Mouse (Mus musculus): ENCODE data around the gene Lbhd1. TPM values are rescaled to one million over a fixed set of nuclear protein-coding genes. Genes with fewer than 3 reads are reported as not detected.

The Lbhd1 gene
- polyA plus RNA-seq, 1 experiment from 2014 or later = 27.5 TPM

DNA sequence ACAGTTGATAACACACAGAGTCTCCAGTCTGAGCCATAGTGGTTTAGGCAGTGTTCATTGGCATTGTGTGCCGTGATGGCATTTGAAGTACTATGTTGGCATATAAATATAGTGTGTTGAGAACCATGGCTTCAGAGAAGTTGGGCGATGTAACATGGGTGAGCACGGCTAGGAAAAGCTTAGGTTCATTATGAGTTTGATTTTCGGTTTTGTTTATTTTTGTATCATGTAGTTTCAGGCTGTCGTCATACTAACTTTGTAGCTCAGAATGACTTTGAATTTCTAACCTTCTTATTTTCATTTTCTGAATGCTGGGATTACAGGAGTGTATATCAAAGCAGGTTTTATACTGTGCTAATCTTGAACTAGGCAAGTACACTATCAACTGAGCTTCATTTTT, 19.9 kb downstream of the Lbhd1 start:
- DNase-seq (no peak), ATAC-seq (no peak)
- Histone ChIP-seq H3K4me3 (ENCODE audit: low read depth, low read length) (no peak overlapping the region), H3K9me3 (ENCODE audit: low read length) (no peaks in the 10 kb centered on the region), H3K36me3 (replicated peaks; ENCODE audit: insufficient read depth, low read length) (peaks cover 54% of the 10 kb centered on the region), H3K27me3 (ENCODE audit: insufficient read depth, low read length) (no peaks in the 10 kb centered on the region), H3K4me1 (ENCODE audit: insufficient read depth) (peaks cover 20% of the 10 kb centered on the region), H3K27ac (ENCODE audit: low read depth) (no peak overlapping the region), H3K9ac (replicated peaks) (no peak overlapping the region), H3K4me2 (ENCODE audit: low read depth, low read length) (no peak overlapping the region)
- WGBS (ENCODE audit: insufficient replicate concordance) = 90% methylated on average over 5 of the region's 5 CpGs
- TF ChIP-seq CTCF (IDR thresholded peaks at IDR 0.05; ENCODE audit: low read depth) = no peak
- TF ChIP-seq EP300 (IDR thresholded peaks at IDR 0.05; ENCODE audit: low read depth) = no peak

GRCm38 (mm10) chr19:8908531-8908930, 25.0 kb downstream of the Lbhd1 start:
- no peak for TF ChIP-seq EP300 (IDR thresholded peaks at IDR 0.05; ENCODE audit: low read depth)
- no peak for TF ChIP-seq CTCF (IDR thresholded peaks at IDR 0.05; ENCODE audit: low read depth)
- Histone ChIP-seq H3K4me3 (ENCODE audit: low read depth, low read length) (no peak overlapping the region), H3K9me3 (ENCODE audit: low read length) (no peaks in the 10 kb centered on the region), H3K4me2 (ENCODE audit: low read depth, low read length) (no peak overlapping the region), H3K4me1 (ENCODE audit: insufficient read depth) (no peaks in the 10 kb centered on the region), H3K36me3 (replicated peaks; ENCODE audit: insufficient read depth, low read length) (peaks cover 94% of the 10 kb centered on the region), H3K27me3 (ENCODE audit: insufficient read depth, low read length) (no peaks in the 10 kb centered on the region), H3K27ac (ENCODE audit: low read depth) (no peak overlapping the region), H3K9ac (replicated peaks) (no peak overlapping the region)
- 89% methylated on average over 6 of the region's 6 CpGs for WGBS (ENCODE audit: insufficient replicate concordance)
- no peak for ATAC-seq
- DNase-seq = no peak

- no peak overlapping the region for H3K9ac ChIP-seq (replicated peaks)
- no peak overlapping the region for H3K27ac ChIP-seq (ENCODE audit: low read depth)
- no peaks in the 10 kb centered on the region for H3K9me3 ChIP-seq (ENCODE audit: low read length)
- H3K36me3 ChIP-seq (replicated peaks; ENCODE audit: insufficient read depth, low read length) = peaks cover 95% of the 10 kb centered on the region
- no peak overlapping the region for H3K4me2 ChIP-seq (ENCODE audit: low read depth, low read length)
- H3K4me1 ChIP-seq (ENCODE audit: insufficient read depth) = no peaks in the 10 kb centered on the region
- WGBS (ENCODE audit: insufficient replicate concordance) = 92% methylated on average over 5 of the region's 5 CpGs
- no peaks in the 10 kb centered on the region for H3K27me3 ChIP-seq (ENCODE audit: insufficient read depth, low read length)
- H3K4me3 ChIP-seq (ENCODE audit: low read depth, low read length) = no peak overlapping the region
- no peak for DNase-seq
- no peak for ATAC-seq
- TF ChIP-seq CTCF (IDR thresholded peaks at IDR 0.05; ENCODE audit: low read depth) = no peak
- TF ChIP-seq EP300 (IDR thresholded peaks at IDR 0.05; ENCODE audit: low read depth) = no peak
Measured at GRCm38 (mm10) chr19:8911810-8912209, 28.3 kb downstream of the Lbhd1 start.

DNA sequence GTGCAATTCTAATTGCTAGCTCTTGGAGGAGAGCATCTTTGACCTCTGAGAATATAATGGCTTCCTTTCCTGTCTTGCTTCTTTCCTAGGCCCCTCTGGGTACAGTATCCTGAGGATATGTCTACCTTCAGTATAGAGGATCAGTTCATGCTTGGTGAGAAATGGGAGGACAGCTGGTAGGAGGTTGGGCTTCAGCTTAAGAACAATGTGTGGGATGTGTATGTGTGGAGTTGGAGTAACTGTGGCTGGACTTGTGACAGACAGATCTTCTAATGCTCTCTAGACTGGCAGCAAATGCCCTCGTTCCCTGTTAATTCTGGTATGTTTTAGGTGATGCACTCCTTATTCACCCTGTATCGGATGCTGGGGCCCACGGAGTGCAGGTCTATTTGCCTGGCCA, 30.7 kb downstream of the Lbhd1 start:
- H3K4me3 ChIP-seq (ENCODE audit: low read depth, low read length) = no peak overlapping the region
- no peaks in the 10 kb centered on the region for H3K27me3 ChIP-seq (ENCODE audit: insufficient read depth, low read length)
- no peak for TF ChIP-seq CTCF (IDR thresholded peaks at IDR 0.05; ENCODE audit: low read depth)
- TF ChIP-seq EP300 (IDR thresholded peaks at IDR 0.05; ENCODE audit: low read depth) = no peak
- H3K27ac ChIP-seq (ENCODE audit: low read depth) = no peak overlapping the region
- no peak overlapping the region for H3K9ac ChIP-seq (replicated peaks)
- ATAC-seq = no peak
- no peaks in the 10 kb centered on the region for H3K9me3 ChIP-seq (ENCODE audit: low read length)
- WGBS (ENCODE audit: insufficient replicate concordance) = 94% methylated on average over 3 of the region's 3 CpGs
- H3K4me2 ChIP-seq (ENCODE audit: low read depth, low read length) = no peak overlapping the region
- H3K4me1 ChIP-seq (ENCODE audit: insufficient read depth) = no peaks in the 10 kb centered on the region
- no peak for DNase-seq
- peaks cover 71% of the 10 kb centered on the region for H3K36me3 ChIP-seq (replicated peaks; ENCODE audit: insufficient read depth, low read length)

GRCm38 (mm10) chr19:8919000-8919399, 35.5 kb downstream of the Lbhd1 start:
- Histone ChIP-seq H3K4me3 (ENCODE audit: low read depth, low read length) (no peak overlapping the region), H3K27ac (ENCODE audit: low read depth) (no peak overlapping the region), H3K9me3 (ENCODE audit: low read length) (no peaks in the 10 kb centered on the region), H3K4me2 (ENCODE audit: low read depth, low read length) (no peak overlapping the region), H3K9ac (replicated peaks) (no peak overlapping the region), H3K4me1 (ENCODE audit: insufficient read depth) (peaks cover 13% of the 10 kb centered on the region), H3K36me3 (replicated peaks; ENCODE audit: insufficient read depth, low read length) (peaks cover 32% of the 10 kb centered on the region), H3K27me3 (ENCODE audit: insufficient read depth, low read length) (no peaks in the 10 kb centered on the region)
- TF ChIP-seq EP300 (IDR thresholded peaks at IDR 0.05; ENCODE audit: low read depth) = no peak
- TF ChIP-seq CTCF (IDR thresholded peaks at IDR 0.05; ENCODE audit: low read depth) = no peak
- no peak for DNase-seq
- WGBS (ENCODE audit: insufficient replicate concordance) = 77% methylated on average over 3 of the region's 3 CpGs
- ATAC-seq = no peak

GRCm38 (mm10) chr19:8919684-8920072, 36.1 kb downstream of the Lbhd1 start:
- peak overlapping the region; percentile 94 for H3K4me2 ChIP-seq (ENCODE audit: low read depth, low read length)
- peak overlapping the region; percentile 90 for H3K27ac ChIP-seq (ENCODE audit: low read depth)
- peak overlapping the region; percentile 75 for H3K9ac ChIP-seq (replicated peaks)
- 62% methylated on average over 6 of the region's 6 CpGs for WGBS (ENCODE audit: insufficient replicate concordance)
- ATAC-seq = no peak
- TF ChIP-seq EP300 (IDR thresholded peaks at IDR 0.05; ENCODE audit: low read depth) = no peak
- no peaks in the 10 kb centered on the region for H3K27me3 ChIP-seq (ENCODE audit: insufficient read depth, low read length)
- no peaks in the 10 kb centered on the region for H3K9me3 ChIP-seq (ENCODE audit: low read length)
- peaks cover 25% of the 10 kb centered on the region for H3K36me3 ChIP-seq (replicated peaks; ENCODE audit: insufficient read depth, low read length)
- no peak for DNase-seq
- H3K4me1 ChIP-seq (ENCODE audit: insufficient read depth) = peaks cover 13% of the 10 kb centered on the region
- H3K4me3 ChIP-seq (ENCODE audit: low read depth, low read length) = peak overlapping the region; percentile 79

All from liver, postnatal 0 days (tissue).